Mouse (Mus musculus) T-cell, adult 2 months (primary cell): ENCODE data around the gene Mrrf.
A peak's percentile ranks its signal among the peaks of the same experiment; 100 is the strongest.

Source experiments
- DNase-seq: peaks from one replicate; pipeline ENCODE4 v3.0.0; 2022; ENCODE audit warnings: low spot score

Mrrf gene

DNA sequence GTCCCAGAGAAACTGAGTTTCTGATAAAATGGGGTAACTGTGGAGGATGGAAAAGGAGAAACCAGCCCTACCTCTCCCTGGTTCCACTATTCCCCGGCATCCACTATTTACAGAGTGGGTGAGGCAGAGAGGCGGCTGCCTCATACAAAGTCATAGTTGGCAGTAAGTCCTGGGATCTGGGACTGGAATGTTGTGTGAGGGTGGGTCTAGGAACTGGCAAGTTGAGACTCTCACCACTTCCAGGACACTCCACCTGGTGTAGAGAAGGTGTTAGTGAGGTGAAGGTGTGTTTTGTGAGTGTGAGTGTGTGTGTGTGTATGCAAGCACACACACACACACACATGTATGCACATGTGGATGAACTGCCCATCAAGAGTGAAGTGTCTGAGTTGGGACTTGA lies 64.6 kb downstream of the Mrrf start:
- no peak for DNase-seq

DNA sequence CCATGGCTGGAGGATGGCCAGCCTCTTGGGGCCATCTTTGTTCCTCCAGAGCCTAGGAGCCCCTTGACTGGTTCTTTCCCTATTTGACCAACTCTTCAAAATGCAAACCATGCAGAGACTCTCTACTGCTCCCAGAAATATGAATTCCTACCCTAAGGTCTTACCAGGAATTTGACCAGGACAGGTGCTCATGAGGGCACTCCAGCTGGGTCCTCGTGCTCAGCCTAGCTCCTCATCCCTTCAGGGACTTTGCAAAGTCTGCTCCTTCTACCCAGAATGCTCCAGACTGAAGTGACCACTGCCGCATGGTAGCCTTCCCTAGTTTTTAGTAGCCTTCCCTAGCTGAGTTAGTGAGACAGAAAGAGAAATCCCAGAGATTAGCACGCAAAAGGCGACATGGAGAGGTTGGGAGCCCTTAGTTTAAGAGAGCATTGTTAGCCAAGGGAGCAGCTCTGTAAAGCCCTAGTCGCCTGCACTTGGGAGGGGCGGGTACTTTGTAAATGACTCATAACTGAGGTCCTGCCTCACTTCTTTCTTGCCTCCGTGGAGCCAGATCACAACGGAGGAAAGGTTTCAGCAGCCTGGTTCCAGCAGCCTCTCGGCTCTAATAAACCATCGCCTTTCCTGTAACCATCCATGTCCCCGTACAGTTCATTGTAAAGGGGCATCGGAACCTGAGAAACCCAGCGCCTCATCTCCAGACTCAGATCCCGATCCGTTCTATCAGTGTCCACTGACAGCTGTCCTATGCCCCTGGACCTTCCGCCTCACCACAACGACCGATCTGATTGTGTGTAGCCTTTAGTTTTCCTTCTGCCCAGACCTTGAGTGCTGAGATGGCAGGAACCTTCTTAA lies 65.8 kb downstream of the Mrrf start:
- DNase-seq: no peak

DNA sequence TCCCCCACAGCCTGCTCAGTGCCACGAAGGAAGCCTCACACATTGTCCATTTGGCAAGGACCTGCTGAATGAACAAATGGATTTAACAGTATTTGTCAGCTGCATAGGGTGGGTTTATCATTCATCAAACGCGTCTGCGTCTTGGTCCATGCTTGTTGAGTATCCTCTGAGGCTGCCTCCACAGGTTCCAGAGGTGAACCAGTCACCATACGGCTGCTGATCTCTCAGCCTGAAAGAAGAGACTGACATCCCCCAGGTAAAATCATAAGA lies 66.4 kb downstream of the Mrrf start:
- DNase-seq: no peak

DNA sequence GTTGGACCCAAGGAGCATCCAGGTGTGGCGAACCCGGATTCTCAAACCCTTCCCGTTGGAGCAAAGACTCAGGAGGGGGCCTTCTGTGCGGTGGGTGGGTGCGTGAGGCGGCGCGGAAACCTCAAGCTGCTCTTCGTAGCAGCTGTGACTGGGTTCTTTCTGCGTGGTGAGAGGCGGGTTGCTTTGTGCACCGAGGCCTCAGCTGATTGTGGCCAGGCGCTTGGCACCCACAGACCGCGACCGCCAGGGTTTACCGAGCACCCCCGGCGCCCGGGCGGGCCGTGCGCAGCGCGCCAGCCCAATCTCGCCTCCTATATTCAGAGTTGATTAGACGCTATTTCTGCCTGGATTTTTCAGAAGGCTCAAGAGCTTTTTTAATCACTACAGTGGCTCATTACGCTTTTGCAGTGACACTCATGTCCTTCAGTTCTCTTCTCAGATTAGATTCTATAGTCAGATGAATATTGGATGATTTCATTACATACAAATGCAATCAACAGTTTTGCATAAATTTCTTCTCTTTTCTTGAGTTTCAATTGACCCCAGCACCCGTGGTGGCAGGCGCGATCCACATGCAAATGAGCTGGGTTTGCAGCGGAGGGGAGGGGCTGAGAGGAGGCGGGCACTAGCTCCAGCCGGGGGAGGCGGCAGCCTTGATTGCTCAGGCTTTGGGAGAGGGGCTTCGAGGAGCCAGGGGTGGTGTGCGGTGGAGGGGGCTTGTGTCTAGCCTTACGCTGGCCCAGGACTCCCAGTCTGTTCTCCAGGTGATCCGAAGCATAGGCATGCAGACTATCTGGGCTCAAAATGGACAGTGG lies 67.0 kb downstream of the Mrrf start:
- DNase-seq: peak; percentile 34

DNA sequence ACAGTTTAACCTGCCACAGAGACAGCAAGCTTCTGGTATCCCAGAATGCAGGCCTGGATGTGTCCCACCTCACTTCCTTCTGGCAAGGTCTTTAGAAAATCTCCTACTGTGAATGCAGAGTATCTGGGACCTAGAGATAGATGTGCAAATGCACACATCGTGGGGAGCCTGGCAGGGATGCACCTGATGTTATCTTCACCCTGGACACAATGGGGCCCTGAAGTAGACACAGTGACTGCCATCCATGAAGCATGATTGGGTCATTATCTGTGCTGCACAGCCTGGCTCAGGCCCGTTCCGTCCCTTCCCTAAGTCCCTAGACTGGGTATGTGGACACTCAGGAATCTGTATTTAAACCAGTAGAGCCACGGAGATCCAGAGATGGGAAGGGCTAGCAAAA lies 68.4 kb downstream of the Mrrf start:
- DNase-seq: no peak

DNA sequence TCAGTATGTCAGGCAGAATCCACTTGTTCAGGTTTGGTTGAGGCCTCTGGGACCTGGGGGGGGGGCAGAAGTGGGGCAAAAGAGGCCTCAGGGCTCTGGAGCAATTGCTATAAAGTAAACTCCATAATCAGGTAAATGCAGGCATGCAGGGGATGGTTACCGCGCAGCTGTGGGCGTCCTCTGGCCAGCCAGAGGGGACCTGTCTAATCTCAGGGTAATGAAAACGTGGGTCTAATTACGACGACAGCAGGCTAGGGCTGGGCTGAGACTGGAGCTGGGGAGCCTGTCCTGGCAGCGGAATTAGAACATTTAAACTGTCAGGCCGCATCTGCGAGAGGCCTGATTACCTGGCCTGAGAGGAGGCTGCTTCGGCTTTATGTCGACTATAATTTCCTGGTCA lies 70.9 kb downstream of the Mrrf start:
- no peak for DNase-seq

DNA sequence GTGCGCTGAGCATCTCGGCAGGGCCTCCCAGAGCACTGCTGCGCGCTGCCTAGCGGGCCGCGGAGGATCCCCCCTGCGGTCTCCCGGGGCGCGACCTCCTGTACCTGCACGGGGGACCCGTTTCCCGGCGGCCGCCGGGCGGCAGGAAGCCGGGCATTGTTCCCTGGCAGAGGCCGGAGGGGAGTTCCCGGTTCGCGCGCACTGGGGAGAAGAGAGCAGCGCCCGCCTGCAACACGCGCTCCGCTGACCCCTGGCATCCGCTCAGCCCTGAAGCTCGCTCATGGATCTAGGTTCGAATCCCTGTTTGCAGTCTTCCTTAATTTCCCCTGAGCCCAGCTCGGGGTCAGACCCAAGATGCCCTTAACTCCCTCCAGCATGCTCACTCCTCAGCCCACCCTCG lies 74.6 kb downstream of the Mrrf start:
- no peak for DNase-seq

DNA sequence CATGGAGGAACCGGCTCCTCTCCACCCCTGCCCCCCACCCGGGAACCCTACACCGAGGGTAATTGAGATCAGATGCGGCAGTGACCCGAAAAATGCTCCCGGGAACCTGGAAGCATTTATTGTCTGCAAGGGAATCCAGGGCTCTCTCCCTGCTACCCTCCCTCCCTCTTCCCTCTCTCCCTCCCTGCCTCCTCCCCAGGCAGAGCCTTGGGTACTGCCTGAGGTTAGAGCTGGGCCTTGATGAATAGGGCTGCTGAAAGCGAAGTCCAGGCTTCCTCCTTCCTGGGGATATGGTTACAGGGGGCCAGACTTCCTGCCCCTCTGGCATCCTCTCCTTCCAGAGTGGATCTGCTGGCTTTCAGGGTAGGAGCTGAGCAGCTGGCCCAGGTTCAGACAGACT lies 75.6 kb downstream of the Mrrf start:
- DNase-seq: no peak

DNA sequence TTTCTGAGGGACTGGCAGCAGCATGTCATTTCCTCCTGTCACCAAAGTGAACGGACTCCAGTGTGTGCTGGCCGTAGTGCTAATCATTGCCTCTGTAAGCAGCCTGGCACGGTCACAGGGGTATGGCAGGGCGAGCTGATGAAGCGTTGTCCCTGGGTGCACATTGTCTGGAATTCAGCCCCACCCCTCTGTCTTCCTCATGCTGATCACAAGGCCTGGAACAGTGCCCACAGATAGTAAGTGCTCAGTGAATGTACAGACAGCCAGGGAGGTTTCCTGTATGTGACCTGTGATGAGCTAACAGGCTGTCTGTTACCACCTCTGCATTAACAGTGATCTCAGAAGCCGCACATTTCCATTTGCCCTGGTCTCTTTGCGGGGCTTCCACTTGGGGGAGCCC lies 76.9 kb downstream of the Mrrf start:
- DNase-seq: no peak

DNA sequence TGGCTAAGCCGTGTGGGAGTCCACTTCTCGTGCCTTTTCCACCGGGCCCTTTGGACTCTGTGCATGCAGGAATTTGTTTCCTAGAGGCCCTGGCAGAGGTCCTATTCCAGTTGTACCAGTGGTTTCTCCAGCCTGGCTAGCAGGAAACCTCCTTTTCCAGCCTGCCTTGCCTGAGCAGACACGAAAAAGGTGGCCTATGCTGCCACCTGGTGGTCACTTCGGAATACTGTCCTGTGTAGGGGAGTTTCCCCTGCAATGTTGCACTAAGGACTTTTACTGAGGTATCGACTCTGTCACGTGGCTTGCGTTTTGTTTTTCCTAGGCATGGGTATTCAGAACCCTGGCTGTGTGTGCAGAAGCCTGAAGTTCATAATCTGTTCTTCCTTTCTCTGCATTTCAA lies 77.8 kb downstream of the Mrrf start:
- DNase-seq: peak; percentile 60

DNA sequence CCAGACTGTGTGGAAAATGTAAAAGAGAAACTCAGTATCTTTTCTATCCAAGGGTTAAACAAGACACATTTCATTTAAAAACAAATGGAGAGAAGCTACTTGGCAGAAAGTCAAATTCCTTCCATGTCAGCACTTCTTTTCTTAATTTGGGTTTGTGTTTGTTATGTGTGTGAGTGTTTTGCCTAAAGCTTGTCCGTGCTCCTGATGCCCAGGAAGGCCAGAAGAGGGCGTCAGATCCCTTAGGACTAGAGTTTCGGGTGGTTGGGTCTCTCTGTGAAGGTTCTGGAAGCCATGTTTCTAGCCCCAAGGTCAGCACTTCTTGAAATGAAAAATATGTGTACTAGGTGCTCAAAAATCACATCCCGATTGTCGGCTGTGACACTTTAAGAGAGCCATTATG lies 78.2 kb downstream of the Mrrf start:
- DNase-seq: no peak

DNA sequence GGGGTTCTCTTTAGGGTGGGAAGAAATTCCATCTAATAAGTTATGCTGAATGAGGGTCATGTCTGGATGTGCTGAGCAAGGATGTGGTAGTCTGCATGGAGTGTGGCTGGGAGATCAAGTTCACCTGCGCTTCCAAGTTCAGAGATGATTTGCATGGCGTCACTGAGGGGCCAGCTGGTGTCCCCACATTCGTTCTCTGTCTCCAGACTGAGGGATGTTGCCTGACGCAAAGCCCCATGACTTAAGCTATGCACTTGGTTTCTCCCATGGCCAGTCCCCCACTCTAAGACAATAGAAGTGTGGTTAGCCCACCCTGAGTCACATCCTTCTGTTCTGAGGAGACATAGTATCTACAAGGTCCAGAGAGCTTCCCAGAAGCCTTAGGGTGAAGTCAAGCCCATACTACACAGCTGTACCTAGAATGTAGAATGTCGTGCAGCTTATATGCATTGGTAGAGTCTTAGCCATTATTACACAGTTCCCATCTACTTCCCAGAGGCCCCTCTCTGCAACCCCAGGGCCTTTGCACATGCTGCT lies 79.1 kb downstream of the Mrrf start:
- no peak for DNase-seq

DNA sequence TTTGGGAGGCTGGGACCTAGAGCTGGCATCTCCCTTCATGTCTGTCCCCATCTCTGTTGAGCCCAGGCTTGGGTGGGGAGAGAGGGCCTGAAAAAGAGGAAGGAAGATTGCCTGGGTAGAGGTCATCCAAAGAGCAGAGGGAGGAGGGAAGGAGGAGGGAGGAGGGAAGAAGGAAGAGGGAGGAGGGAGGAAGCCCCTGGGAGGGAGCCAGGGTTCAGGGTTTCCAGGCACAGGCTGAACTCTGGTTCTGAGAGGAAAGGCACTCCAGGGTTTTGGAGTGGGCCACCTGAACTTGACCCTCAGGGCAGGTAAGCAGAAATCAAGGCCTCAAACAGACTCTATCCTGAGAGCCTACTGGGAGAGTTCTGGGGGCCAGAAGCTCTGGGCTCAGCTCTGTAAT lies 80.4 kb downstream of the Mrrf start:
- no peak for DNase-seq

DNA sequence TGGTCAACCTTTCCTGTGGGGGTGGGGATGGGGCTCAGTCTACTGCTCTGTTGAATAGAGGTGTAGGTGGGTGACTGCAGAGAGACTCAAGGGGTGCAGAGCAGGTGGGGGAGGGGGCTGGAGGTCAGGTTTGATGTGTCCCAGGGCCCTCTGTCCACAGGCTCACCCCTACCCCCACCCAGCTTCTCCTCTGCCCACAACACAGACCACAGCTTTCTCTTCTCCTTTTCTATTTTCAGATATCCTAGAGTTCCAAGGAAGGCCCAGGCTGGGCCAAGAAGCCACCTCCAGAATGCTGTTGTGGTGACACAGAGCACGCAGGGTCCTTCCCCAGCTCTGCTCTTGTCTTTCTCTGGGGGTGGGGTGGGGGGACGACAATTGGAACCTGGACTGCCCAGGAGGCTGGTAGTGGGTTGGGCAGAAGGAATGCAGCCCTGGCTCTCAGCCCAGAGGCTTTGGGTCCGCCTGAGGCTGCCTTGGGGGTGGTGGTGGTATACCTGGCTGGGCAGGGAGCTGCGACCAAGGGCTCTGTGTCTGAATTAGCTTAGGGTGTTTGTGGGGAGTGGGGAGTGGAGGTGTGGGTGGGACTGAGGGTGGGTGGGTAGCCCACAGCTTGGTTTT lies 80.9 kb downstream of the Mrrf start:
- DNase-seq: no peak

DNA sequence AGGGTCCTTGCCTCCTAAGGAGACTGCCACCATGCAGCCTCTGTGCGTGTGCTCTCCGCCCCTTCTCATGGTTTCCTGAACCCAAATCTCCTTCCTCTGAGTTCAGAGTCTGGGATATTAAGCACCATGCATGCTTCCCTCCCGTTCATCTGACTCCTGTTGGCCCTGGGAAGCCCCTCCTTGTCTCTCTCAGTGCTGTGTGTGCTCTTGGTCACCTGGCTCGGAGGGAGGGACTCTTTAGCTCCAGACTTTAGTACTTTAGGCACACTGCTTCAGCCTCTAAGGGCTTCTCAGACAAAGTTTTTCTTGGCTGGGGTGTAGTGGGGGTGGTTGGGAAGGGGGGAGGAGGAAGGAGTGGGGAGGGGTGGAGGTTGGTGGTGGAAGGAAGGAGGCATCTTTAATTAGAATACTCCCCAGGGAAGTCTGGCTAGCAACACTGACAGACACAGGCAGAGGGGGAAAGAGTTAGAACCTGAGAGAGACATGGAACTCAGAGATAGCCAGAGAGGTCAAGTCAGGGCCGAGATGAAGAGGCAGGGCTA lies 81.6 kb downstream of the Mrrf start:
- no peak for DNase-seq

DNA sequence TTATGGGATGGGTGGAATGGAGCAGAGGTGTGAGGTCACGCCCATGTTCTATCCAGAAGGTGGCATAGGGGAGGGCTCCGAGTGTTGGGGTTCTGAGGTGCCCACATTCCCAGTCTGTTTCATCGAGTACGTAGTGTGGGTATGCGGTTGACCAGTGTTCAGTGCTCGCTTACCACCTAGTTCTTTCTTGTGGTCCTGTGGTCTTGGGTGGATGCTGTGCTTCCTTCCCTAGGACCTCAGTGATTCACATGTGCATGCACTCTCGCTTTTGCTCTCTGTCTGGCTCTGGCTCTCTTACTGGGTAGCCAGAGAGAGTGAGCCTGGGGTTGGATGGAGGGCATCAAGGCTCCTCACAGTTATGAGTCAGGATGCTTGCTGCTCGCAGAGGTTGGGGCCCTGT lies 83.9 kb downstream of the Mrrf start:
- peak; percentile 19 for DNase-seq

DNA sequence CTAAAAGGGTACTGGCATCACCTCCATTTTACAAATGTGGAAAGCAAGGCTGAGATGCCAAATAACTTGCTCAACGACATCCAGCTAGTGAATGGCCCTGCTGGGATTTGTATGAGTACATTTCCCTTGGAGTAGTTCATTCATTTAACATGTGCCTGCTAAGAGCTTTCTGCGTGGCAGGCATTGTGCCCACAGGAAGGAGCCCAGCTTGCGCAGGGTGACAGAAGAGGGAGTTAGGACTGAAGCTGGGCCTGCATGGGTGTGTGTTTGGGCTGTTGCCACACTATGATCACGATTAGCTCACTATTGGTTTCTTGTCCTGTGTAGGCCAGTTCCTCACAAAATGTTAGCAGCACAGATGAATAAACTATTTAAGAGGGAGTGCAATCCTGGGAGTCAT lies 84.7 kb downstream of the Mrrf start:
- no peak for DNase-seq

DNA sequence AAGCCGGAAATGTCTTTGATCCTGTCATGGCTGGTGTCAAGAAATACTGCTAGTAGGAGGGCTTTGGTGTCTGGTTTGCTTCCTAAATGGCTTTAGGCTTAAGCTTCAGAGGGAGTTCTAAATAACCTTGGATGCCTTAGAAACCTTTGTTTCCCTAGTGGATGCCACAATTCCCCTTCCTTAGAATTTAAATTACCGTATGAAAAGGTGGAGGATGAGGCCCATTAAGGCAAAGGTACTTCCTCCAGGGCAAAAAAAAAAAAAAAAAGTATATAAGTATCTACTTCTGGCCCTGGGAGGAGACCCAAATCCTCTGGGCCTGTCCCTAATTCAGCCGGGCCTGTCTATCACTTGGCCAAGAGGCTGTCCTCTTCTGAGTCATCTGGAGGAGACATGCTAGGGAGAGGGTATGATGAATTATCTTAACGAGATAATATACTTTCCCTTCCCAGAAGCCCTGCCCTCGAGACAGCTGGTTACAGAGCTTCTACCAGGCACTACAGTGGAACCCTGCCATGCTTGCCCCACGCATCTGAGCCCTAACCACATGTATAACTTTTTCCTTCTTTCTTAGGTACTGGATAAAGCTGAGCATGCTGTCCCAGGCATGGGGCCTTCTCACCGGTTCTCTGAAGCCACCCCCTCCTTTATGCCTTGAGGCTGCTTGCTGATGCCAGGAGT lies 86.1 kb downstream of the Mrrf start:
- no peak for DNase-seq

DNA sequence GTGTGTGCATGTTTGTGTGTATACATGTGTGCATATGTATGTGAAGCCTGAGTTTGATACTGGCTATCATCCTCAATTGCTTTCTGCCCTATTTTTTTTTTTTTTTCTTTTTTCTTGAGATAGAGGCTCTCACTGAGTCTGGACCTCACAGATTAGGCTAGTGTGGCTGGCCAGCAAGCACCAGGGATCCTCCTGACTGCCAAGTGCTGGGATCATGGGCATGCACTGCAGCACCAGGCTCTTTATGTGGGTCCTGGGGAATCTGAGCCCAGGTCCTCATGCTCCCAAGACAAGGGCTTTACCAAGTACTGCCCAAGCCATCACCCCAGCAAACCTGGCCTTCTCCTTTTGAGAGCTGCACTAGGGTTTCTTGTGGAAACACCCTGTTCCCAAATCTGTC lies 87.2 kb downstream of the Mrrf start:
- no peak for DNase-seq

DNA sequence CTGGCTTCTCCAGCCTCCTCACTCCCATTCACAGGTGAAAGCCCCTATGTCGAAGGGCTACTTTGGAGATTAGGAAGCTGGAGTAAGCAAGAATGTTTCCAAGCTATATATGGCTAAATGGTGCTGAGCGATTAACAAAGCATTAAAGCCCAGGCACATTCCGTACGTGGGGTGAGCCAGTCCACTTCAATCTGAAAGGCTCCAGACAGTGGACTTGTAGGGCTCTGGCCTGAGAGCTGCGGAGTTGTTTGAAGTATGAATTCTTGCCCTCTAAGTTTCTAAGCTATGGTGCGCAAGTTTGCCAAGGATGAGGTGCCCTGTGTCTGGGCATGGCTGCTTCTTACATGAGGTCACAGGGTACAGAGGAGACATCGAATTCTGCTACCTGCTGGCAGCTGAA lies 88.0 kb downstream of the Mrrf start:
- no peak for DNase-seq

DNA sequence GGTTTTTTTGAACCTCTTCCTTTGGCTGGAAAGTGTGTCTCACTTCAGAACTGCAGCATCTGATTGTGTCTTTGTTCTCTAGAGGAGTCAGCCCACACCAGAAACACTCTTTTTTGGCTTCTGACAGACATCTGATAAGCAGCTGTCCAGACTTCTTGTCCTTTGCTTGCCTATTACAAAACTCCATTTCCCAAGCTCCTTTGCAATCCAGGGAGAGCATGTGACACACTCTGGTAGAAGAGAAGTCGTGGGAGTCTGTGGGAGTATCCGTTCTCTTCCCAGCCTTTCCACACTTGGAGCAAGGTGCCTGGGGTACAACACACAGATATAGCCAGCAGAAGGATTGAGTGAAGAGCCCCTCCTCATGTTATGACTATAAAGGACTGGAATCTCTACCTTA lies 88.4 kb downstream of the Mrrf start:
- DNase-seq: no peak

DNA sequence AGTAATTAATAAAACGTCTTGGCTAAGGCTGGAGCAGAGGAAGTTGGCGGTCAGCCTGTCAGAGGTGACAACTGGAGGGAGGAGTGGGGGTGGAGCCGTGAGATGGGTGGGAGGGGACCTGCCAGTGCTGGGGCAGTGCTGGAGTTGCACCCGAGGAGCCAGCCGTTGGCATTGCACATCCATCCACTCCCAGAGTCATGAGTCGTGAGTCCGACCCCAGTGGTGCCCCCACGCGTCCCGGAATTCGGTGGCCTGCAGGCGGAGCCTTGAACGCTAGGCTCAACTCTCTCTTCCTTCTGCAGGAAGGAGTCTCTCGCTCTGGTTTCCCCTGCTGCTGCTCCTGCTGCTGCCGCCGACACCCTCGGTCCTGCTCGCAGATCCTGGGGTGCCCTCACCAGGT lies 94.2 kb downstream of the Mrrf start, which contains the start of gene Ptgs1:
TSS of gene Ptgs1 (plus strand) at position 61 of the 400 bp plus-strand sequence.
- DNase-seq: no peak
